Mouse (Mus musculus): ENCODE results near the gene Cdyl2. TPM values are rescaled to one million over a fixed set of nuclear protein-coding genes. Genes with fewer than 3 reads are reported as not detected.

Cdyl2 gene
- polyA plus RNA-seq, 1 experiment from 2014 or later = 9.4 TPM

- Histone ChIP-seq H3K9ac (no peak overlapping the region), H3K4me2 (no peak overlapping the region), H3K9me3 (no peaks in the 10 kb centered on the region), H3K4me1 (replicated peaks) (peaks cover 10% of the 10 kb centered on the region), H3K27ac (no peak overlapping the region), H3K36me3 (no peaks in the 10 kb centered on the region), H3K4me3 (no peak overlapping the region), H3K27me3 (no peaks in the 10 kb centered on the region)
- no peak for ATAC-seq (ENCODE audit: low FRiP score)
- 93% methylated on average over 13 of the region's 13 CpGs for WGBS
Observed at GRCm38 (mm10) chr8:116635261-116635660, 97.5 kb downstream of the Cdyl2 start.

GRCm38 (mm10) chr8:116634436-116634835 lies 98.4 kb downstream of the Cdyl2 start:
- H3K9me3 ChIP-seq = no peaks in the 10 kb centered on the region
- H3K27ac ChIP-seq = no peak overlapping the region
- H3K36me3 ChIP-seq = no peaks in the 10 kb centered on the region
- H3K4me3 ChIP-seq = no peak overlapping the region
- ATAC-seq (ENCODE audit: low FRiP score) = no peak
- 92% methylated on average over 4 of the region's 4 CpGs for WGBS
- no peak overlapping the region for H3K9ac ChIP-seq
- no peaks in the 10 kb centered on the region for H3K27me3 ChIP-seq
- peaks cover 10% of the 10 kb centered on the region for H3K4me1 ChIP-seq (replicated peaks)
- H3K4me2 ChIP-seq = no peak overlapping the region

GRCm38 (mm10) chr8:116633470-116634150 lies 99.2 kb downstream of the Cdyl2 start:
- Histone ChIP-seq H3K4me3 (no peak overlapping the region), H3K4me2 (no peak overlapping the region), H3K9ac (no peak overlapping the region), H3K27me3 (no peaks in the 10 kb centered on the region), H3K4me1 (replicated peaks) (peaks cover 6% of the 10 kb centered on the region), H3K36me3 (no peaks in the 10 kb centered on the region), H3K27ac (no peak overlapping the region), H3K9me3 (no peaks in the 10 kb centered on the region)
- WGBS = 78% methylated on average over 10 of the region's 10 CpGs
- no peak for ATAC-seq (ENCODE audit: low FRiP score)

GRCm38 (mm10) chr8:116630066-116630465 lies 102.7 kb downstream of the Cdyl2 start:
- H3K27ac ChIP-seq = no peak overlapping the region
- H3K9ac ChIP-seq = no peak overlapping the region
- WGBS = 41% methylated on average over 11 of the region's 11 CpGs
- no peaks in the 10 kb centered on the region for H3K4me1 ChIP-seq (replicated peaks)
- H3K27me3 ChIP-seq = no peaks in the 10 kb centered on the region
- no peak for ATAC-seq (ENCODE audit: low FRiP score)
- no peak overlapping the region for H3K4me3 ChIP-seq
- no peaks in the 10 kb centered on the region for H3K9me3 ChIP-seq
- no peaks in the 10 kb centered on the region for H3K36me3 ChIP-seq
- no peak overlapping the region for H3K4me2 ChIP-seq

- H3K9me3 ChIP-seq = no peaks in the 10 kb centered on the region
- H3K4me3 ChIP-seq = no peak overlapping the region
- no peak overlapping the region for H3K4me2 ChIP-seq
- H3K27ac ChIP-seq = no peak overlapping the region
- H3K4me1 ChIP-seq (replicated peaks) = no peaks in the 10 kb centered on the region
- WGBS = 84% methylated on average over 7 of the region's 7 CpGs
- no peak for ATAC-seq (ENCODE audit: low FRiP score)
- H3K36me3 ChIP-seq = peaks cover 4% of the 10 kb centered on the region
- no peaks in the 10 kb centered on the region for H3K27me3 ChIP-seq
- no peak overlapping the region for H3K9ac ChIP-seq
Observed at GRCm38 (mm10) chr8:116628975-116629374, 103.8 kb downstream of the Cdyl2 start.

- WGBS = 96% methylated on average over 2 of the region's 2 CpGs
- H3K27ac ChIP-seq = no peak overlapping the region
- H3K27me3 ChIP-seq = no peaks in the 10 kb centered on the region
- no peaks in the 10 kb centered on the region for H3K9me3 ChIP-seq
- no peak overlapping the region for H3K4me3 ChIP-seq
- no peaks in the 10 kb centered on the region for H3K4me1 ChIP-seq (replicated peaks)
- H3K9ac ChIP-seq = no peak overlapping the region
- peaks cover 11% of the 10 kb centered on the region for H3K36me3 ChIP-seq
- H3K4me2 ChIP-seq = no peak overlapping the region
- ATAC-seq (ENCODE audit: low FRiP score) = no peak
Observed at GRCm38 (mm10) chr8:116627854-116628479, 104.8 kb downstream of the Cdyl2 start.

- Histone ChIP-seq H3K4me3 (no peak overlapping the region), H3K4me1 (replicated peaks) (peaks cover 28% of the 10 kb centered on the region), H3K4me2 (no peak overlapping the region), H3K27me3 (no peaks in the 10 kb centered on the region), H3K9ac (no peak overlapping the region), H3K9me3 (no peaks in the 10 kb centered on the region), H3K27ac (no peak overlapping the region), H3K36me3 (peaks cover 11% of the 10 kb centered on the region)
- 97% methylated on average over 11 of the region's 11 CpGs for WGBS
- no peak for ATAC-seq (ENCODE audit: low FRiP score)
Observed at GRCm38 (mm10) chr8:116623591-116623990, 109.2 kb downstream of the Cdyl2 start.

GRCm38 (mm10) chr8:116622326-116622725 lies 110.5 kb downstream of the Cdyl2 start:
- no peak overlapping the region for H3K4me2 ChIP-seq
- H3K4me3 ChIP-seq = no peak overlapping the region
- no peaks in the 10 kb centered on the region for H3K27me3 ChIP-seq
- peaks cover 28% of the 10 kb centered on the region for H3K4me1 ChIP-seq (replicated peaks)
- H3K9me3 ChIP-seq = no peaks in the 10 kb centered on the region
- H3K36me3 ChIP-seq = peaks cover 11% of the 10 kb centered on the region
- peak overlapping the region; percentile 69; the same call in 1 of the 2 replicates for H3K27ac ChIP-seq
- H3K9ac ChIP-seq = no peak overlapping the region
- WGBS = 81% methylated on average over 9 of the region's 9 CpGs
- no peak for ATAC-seq (ENCODE audit: low FRiP score)

- Histone ChIP-seq H3K9me3 (no peaks in the 10 kb centered on the region), H3K9ac (no peak overlapping the region), H3K27me3 (no peaks in the 10 kb centered on the region), H3K4me2 (no peak overlapping the region), H3K27ac (peak overlapping the region; percentile 69), H3K4me1 (replicated peaks) (peaks cover 28% of the 10 kb centered on the region), H3K36me3 (peaks cover 11% of the 10 kb centered on the region), H3K4me3 (no peak overlapping the region)
- 59% methylated on average over 21 of the region's 21 CpGs for WGBS
- ATAC-seq (ENCODE audit: low FRiP score) = peak; percentile 53; the same call in 1 of the 2 replicates
Observed at GRCm38 (mm10) chr8:116621158-116621961, 111.4 kb downstream of the Cdyl2 start.

- Histone ChIP-seq H3K4me2 (no peak overlapping the region), H3K27me3 (no peaks in the 10 kb centered on the region), H3K9ac (no peak overlapping the region), H3K9me3 (no peaks in the 10 kb centered on the region), H3K4me3 (no peak overlapping the region), H3K4me1 (replicated peaks) (peaks cover 36% of the 10 kb centered on the region), H3K27ac (no peak overlapping the region), H3K36me3 (peaks cover 11% of the 10 kb centered on the region)
- WGBS = 58% methylated on average over 19 of the region's 19 CpGs
- ATAC-seq (ENCODE audit: low FRiP score) = no peak
Observed at GRCm38 (mm10) chr8:116619686-116620320, 113.0 kb downstream of the Cdyl2 start.

GRCm38 (mm10) chr8:116619221-116619620 lies 113.6 kb downstream of the Cdyl2 start:
- no peak for ATAC-seq (ENCODE audit: low FRiP score)
- 91% methylated on average over 5 of the region's 5 CpGs for WGBS
- Histone ChIP-seq H3K4me1 (replicated peaks) (peaks cover 37% of the 10 kb centered on the region), H3K27me3 (no peaks in the 10 kb centered on the region), H3K4me2 (no peak overlapping the region), H3K36me3 (peaks cover 10% of the 10 kb centered on the region), H3K4me3 (no peak overlapping the region), H3K9ac (no peak overlapping the region), H3K27ac (no peak overlapping the region), H3K9me3 (no peaks in the 10 kb centered on the region)

GRCm38 (mm10) chr8:116618797-116619196 lies 114.0 kb downstream of the Cdyl2 start:
- Histone ChIP-seq H3K9ac (no peak overlapping the region), H3K27me3 (no peaks in the 10 kb centered on the region), H3K9me3 (no peaks in the 10 kb centered on the region), H3K4me2 (no peak overlapping the region), H3K4me1 (replicated peaks) (peaks cover 40% of the 10 kb centered on the region), H3K27ac (no peak overlapping the region), H3K4me3 (no peak overlapping the region), H3K36me3 (peaks cover 6% of the 10 kb centered on the region)
- WGBS = 89% methylated on average over 10 of the region's 10 CpGs
- no peak for ATAC-seq (ENCODE audit: low FRiP score)
